In the genomic region with DNA sequence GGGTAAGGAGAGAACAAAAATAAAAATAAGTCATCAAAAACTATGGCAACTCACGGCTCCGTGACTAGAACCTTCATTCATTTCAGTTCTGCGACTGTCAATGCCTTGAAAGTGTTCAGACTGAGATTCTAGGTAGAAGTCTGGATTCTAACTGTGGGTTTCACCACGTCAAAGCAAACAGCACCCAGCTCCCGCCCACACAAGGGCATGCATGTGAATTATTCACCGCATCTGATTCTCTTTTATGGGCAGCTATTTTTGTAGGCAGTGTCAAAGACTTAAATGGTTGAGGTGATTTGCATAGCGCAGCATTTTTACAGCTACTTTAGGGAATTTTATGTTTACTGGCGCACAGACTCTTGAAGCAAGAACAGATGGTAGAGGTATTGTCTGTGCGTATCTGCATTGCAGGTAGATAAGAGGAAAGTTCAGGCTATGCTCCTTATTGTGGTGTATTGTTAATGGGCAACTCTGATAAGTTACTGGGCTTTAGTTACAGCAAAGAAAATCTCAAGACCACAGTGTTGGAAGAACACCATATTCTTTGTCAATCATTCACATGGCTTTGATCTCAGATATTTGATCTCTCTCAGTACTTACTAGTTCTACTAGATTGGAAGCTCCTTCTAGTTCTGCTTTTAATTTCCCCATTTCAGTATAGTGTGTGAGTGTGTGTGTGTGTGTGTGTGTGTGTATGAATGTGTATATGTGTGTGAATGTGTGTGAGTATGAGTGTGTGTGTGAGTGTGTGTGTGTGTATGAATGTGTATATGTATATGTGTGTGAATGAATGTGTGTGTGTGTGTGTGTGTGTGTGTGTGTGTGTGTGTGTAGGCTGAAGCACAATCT, we compare ENCODE assay signal across 23 mouse cellular contexts. TPM values are rescaled to one million over a fixed set of nuclear protein-coding genes. Genes with fewer than 3 reads are reported as not detected.
DNase-seq lines count a peak whose midpoint lies in the region; ATAC-seq and TF ChIP-seq lines count a peak whose summit lies in the region.
"Had no signal": no experiment of that assay in that cellular context is flagged by ENCODE, and none has a peak within 500 bp of the region (broad histone marks: within the 10 kb centered on the region; RNA-seq: fewer than 3 reads in every experiment).

A gene (minus strand): TSS at position 142 of the 849 bp plus-strand sequence.

- WGBS in midbrain, embryonic 11.5 days = 89% methylated on average over 9 of the region's 9 CpGs
- WGBS in midbrain, embryonic 15.5 days = 78% methylated on average over 9 of the region's 9 CpGs
- 78% methylated on average over 9 of the region's 9 CpGs for WGBS in hindbrain, embryonic 16.5 days
- WGBS in limb, embryonic 10.5 days = 87% methylated on average over 9 of the region's 9 CpGs

- dilution Hi-C loops in CH12.LX (cut with MboI; ENCODE audit: extremely low pct_ligation_motif_present, extremely low pct_unique_long_range_greater_than_20kb, low sequenced_read_pairs) = no loop called here

- in situ Hi-C loops in CH12.LX (cut with MboI; ENCODE audit: low pct_ligation_motif_present, low pct_unique_long_range_greater_than_20kb, low sequenced_read_pairs) = no loop called here

- H3K4me3 ChIP-seq in midbrain, embryonic 11.5 days (ENCODE audit: low read depth, low read length) = no peak within 1 kb of the TSS
- no peak within 1 kb of the TSS for H3K4me3 ChIP-seq in midbrain, embryonic 15.5 days
- no peak within 1 kb of the TSS for H3K4me3 ChIP-seq in CH12.LX (replicated peaks in 1 of 3; ENCODE audit: low read depth in 2 of 3, low read length in 2 of 3, poor library complexity in 1 of 3)
- H3K4me3 ChIP-seq in hindbrain, embryonic 16.5 days (ENCODE audit: low read length) = no peak within 1 kb of the TSS
- no peak within 1 kb of the TSS for H3K4me3 ChIP-seq in limb, embryonic 10.5 days
- H3K4me3 ChIP-seq: heart, embryonic 12.5 days; hindbrain, embryonic 10.5 days; limb, embryonic 13.5 days; lung, embryonic 15.5 days; myocyte; stomach, embryonic 15.5 days had no signal

- ATAC-seq in midbrain, embryonic 11.5 days (ENCODE audit: low FRiP score) = no peak
- ATAC-seq in midbrain, embryonic 15.5 days (replicated peaks) = no peak
- no peak for ATAC-seq in megakaryocyte, adult 5-6 weeks (ENCODE audit: poor library complexity, severe bottlenecking)
- ATAC-seq in hindbrain, embryonic 16.5 days = no peak
- ATAC-seq: forebrain, embryonic 14.5 days; intestine, embryonic 16.5 days; Patski had no signal

- H3K4me1 ChIP-seq in midbrain, embryonic 11.5 days (ENCODE audit: control insufficient read depth, insufficient read depth, low read length) = no peaks in the 10 kb centered on the region
- no peaks in the 10 kb centered on the region for H3K4me1 ChIP-seq in midbrain, embryonic 15.5 days
- H3K4me1 ChIP-seq in CH12.LX (ENCODE audit: control insufficient read depth in 1 of 2, insufficient read depth in 2 of 2) = peaks cover 11 to 33% of the 10 kb centered on the region in 2 experiments
- no peaks in the 10 kb centered on the region for H3K4me1 ChIP-seq in hindbrain, embryonic 16.5 days (ENCODE audit: control insufficient read depth, insufficient read depth, low read depth, low read length)
- no peaks in the 10 kb centered on the region for H3K4me1 ChIP-seq in limb, embryonic 10.5 days
- H3K4me1 ChIP-seq: limb, embryonic 13.5 days; lung, embryonic 15.5 days; stomach, embryonic 15.5 days had no signal

- TF ChIP-seq EP300 in CH12.LX (IDR thresholded peaks at IDR 0.05; ENCODE audit: low read length) = peak; percentile 27; the same call in 1 of the 2 replicates

- no peak for TF ChIP-seq POLR2A in CH12.LX (IDR thresholded peaks at IDR 0.05; ENCODE audit: low read depth, low read length)

- DNase-seq in midbrain, embryonic 11.5 days (ENCODE audit: low spot score, missing footprints) = peak; percentile 75
- DNase-seq in CH12.LX (ENCODE audit: extremely low read depth) = no peak
- DNase-seq in kidney, adult 9 months = peak; percentile 71
- peak; percentile 49 for DNase-seq in naive thymus-derived CD4-positive, alpha-beta T cell, adult 2 months (ENCODE audit: low read depth)
- no peak for DNase-seq in limb, embryonic 10.5 days (ENCODE audit: low spot score)
- DNase-seq: adrenal gland, adult 2 months; cerebellum, adult 8-10 months; embryo, embryonic 11 days; gastrocnemius, postnatal 10 days had no signal

- no peaks in the 10 kb centered on the region for H3K79me2 ChIP-seq in CH12.LX (replicated peaks; ENCODE audit: control insufficient read depth, extremely low read depth, insufficient read depth, poor library complexity, severe bottlenecking)

- no peaks in the 10 kb centered on the region for H3K27me3 ChIP-seq in midbrain, embryonic 11.5 days (ENCODE audit: control insufficient read depth, insufficient read depth, low read length)
- no peaks in the 10 kb centered on the region for H3K27me3 ChIP-seq in midbrain, embryonic 15.5 days (replicated peaks)
- H3K27me3 ChIP-seq in CH12.LX (replicated peaks) = no peaks in the 10 kb centered on the region
- H3K27me3 ChIP-seq in hindbrain, embryonic 16.5 days (replicated peaks; ENCODE audit: control insufficient read depth, insufficient read depth, low read length) = no peaks in the 10 kb centered on the region
- no peaks in the 10 kb centered on the region for H3K27me3 ChIP-seq in limb, embryonic 10.5 days (ENCODE audit: low read depth, poor library complexity, severe bottlenecking)
- H3K27me3 ChIP-seq: heart, embryonic 12.5 days; limb, embryonic 13.5 days; lung, embryonic 15.5 days; Patski; stomach, embryonic 15.5 days had no signal

- no peak for TF ChIP-seq RAD21 in CH12.LX (IDR thresholded peaks at IDR 0.05; ENCODE audit: low read depth, low read length)

- no peak within 1 kb of the TSS for H3K4me2 ChIP-seq in midbrain, embryonic 11.5 days
- H3K4me2 ChIP-seq in midbrain, embryonic 15.5 days = no peak within 1 kb of the TSS
- no peak within 1 kb of the TSS; the same call in 1 of the 2 replicates for H3K4me2 ChIP-seq in CH12.LX (ENCODE audit: insufficient read depth, low read depth, poor library complexity, severe bottlenecking)
- H3K4me2 ChIP-seq in hindbrain, embryonic 16.5 days (ENCODE audit: low read length) = no peak within 1 kb of the TSS
- H3K4me2 ChIP-seq: heart, embryonic 12.5 days; limb, embryonic 13.5 days; lung, embryonic 15.5 days; stomach, embryonic 15.5 days had no signal

- no peaks in the 10 kb centered on the region for H3K9me3 ChIP-seq in midbrain, embryonic 11.5 days (ENCODE audit: control insufficient read depth, low read length)
- H3K9me3 ChIP-seq in midbrain, embryonic 15.5 days = no peaks in the 10 kb centered on the region
- H3K9me3 ChIP-seq in CH12.LX (replicated peaks; ENCODE audit: low read length) = no peaks in the 10 kb centered on the region
- no peaks in the 10 kb centered on the region for H3K9me3 ChIP-seq in hindbrain, embryonic 16.5 days (ENCODE audit: control insufficient read depth, low read length)
- H3K9me3 ChIP-seq in limb, embryonic 10.5 days (replicated peaks) = no peaks in the 10 kb centered on the region
- H3K9me3 ChIP-seq: hindbrain, embryonic 10.5 days; limb, embryonic 13.5 days; lung, embryonic 15.5 days; stomach, embryonic 15.5 days had no signal

- TF ChIP-seq CTCF in CH12.LX (conservative IDR thresholded peaks at IDR 0.05 in 1 of 2, IDR thresholded peaks at IDR 0.05 in 1 of 2; ENCODE audit: low read depth in 2 of 2, low read length in 2 of 2) = no peak

- no peaks in the 10 kb centered on the region for H3K36me3 ChIP-seq in midbrain, embryonic 11.5 days (ENCODE audit: control insufficient read depth, insufficient read depth, low read length)
- H3K36me3 ChIP-seq in midbrain, embryonic 15.5 days (replicated peaks) = no peaks in the 10 kb centered on the region
- no peaks in the 10 kb centered on the region for H3K36me3 ChIP-seq in CH12.LX (replicated peaks in 1 of 2; ENCODE audit: control insufficient read depth in 1 of 2, insufficient read depth in 1 of 2, low read length in 1 of 2)
- no peaks in the 10 kb centered on the region for H3K36me3 ChIP-seq in hindbrain, embryonic 16.5 days (ENCODE audit: control insufficient read depth, insufficient read depth, low read length)
- no peaks in the 10 kb centered on the region for H3K36me3 ChIP-seq in limb, embryonic 10.5 days
- H3K36me3 ChIP-seq: heart, embryonic 12.5 days; hindbrain, embryonic 10.5 days; limb, embryonic 13.5 days; lung, embryonic 15.5 days; stomach, embryonic 15.5 days had no signal

- no peak within 1 kb of the TSS for H3K9ac ChIP-seq in midbrain, embryonic 11.5 days (ENCODE audit: low read length)
- H3K9ac ChIP-seq in midbrain, embryonic 15.5 days = no peak within 1 kb of the TSS
- no peak within 1 kb of the TSS for H3K9ac ChIP-seq in CH12.LX (ENCODE audit: insufficient read depth, low read depth)
- H3K9ac ChIP-seq in hindbrain, embryonic 16.5 days (ENCODE audit: low read depth, low read length) = no peak within 1 kb of the TSS
- H3K9ac ChIP-seq: heart, embryonic 12.5 days; limb, embryonic 13.5 days; lung, embryonic 15.5 days; stomach, embryonic 15.5 days had no signal

- H3K27ac ChIP-seq in midbrain, embryonic 11.5 days (ENCODE audit: low read depth, low read length) = no peak within 1 kb of the TSS
- no peak within 1 kb of the TSS for H3K27ac ChIP-seq in midbrain, embryonic 15.5 days
- H3K27ac ChIP-seq in CH12.LX (ENCODE audit: insufficient read depth, low read depth) = no peak within 1 kb of the TSS
- no peak within 1 kb of the TSS for H3K27ac ChIP-seq in hindbrain, embryonic 16.5 days (ENCODE audit: low read depth, low read length)
- no peak within 1 kb of the TSS for H3K27ac ChIP-seq in limb, embryonic 10.5 days
- H3K27ac ChIP-seq: hindbrain, embryonic 10.5 days; limb, embryonic 13.5 days; lung, embryonic 15.5 days; stomach, embryonic 15.5 days had no signal

TF ChIP-seq in CH12.LX, 34 proteins besides CTCF, POLR2A, EP300 and RAD21:
- no peak for TF ChIP-seq PAX5 (IDR thresholded peaks at IDR 0.05; ENCODE audit: low read length)
- TF ChIP-seq BHLHE40 (IDR thresholded peaks at IDR 0.05; ENCODE audit: low read depth, low read length) = 0 out of 2 replicates have a peak, but pooled peaks have one; percentile 7

RNA-seq across cellular contexts. Expression of the gene that starts here (rescaled TPM):
- not detected in 2 replicates for polyA plus RNA-seq in midbrain, embryonic 11.5 days (2014; fragmentation: Nextera tagmentation; extraction: Ambion mirVana)
- polyA plus RNA-seq in midbrain, embryonic 15.5 days (2015; fragmentation: Nextera tagmentation; extraction: Ambion mirVana) = not detected in 2 replicates
- total RNA-seq in CH12.LX (2012; rRNA removed) = not detected in 2 replicates
- not detected in 2 replicates for total RNA-seq in CH12.LX (2014; rRNA removed)
- polyA plus RNA-seq in CH12.LX (2012; ENCODE audit: insufficient read length, low read depth) = not detected in 2 replicates
- not detected in 2 replicates for total RNA-seq in megakaryocyte, adult 5-6 weeks (2015)
- total RNA-seq in megakaryocyte, adult 5-6 weeks (2017) = not detected in 2 replicates
- polyA plus RNA-seq in hindbrain, embryonic 16.5 days (2015; fragmentation: Nextera tagmentation; extraction: Ambion mirVana) = not detected in 2 replicates
- 0.10 TPM in 1 of 2 replicates, not detected in the other for polyA plus RNA-seq in limb, embryonic 10.5 days (2016; fragmentation: Nextera tagmentation; extraction: Ambion mirVana)
- total RNA-seq: adrenal gland, adult 2 months; layer of hippocampus, postnatal 25 days; megakaryocyte-erythroid progenitor cell, adult 5-6 weeks had no signal
- polyA plus RNA-seq: adrenal gland, adult 2 months; forebrain, embryonic 14.5 days; heart, embryonic 12.5 days; hindbrain, embryonic 10.5 days; intestine, embryonic 16.5 days; limb, embryonic 13.5 days; lung, embryonic 15.5 days; myocyte; Patski; stomach, embryonic 15.5 days had no signal

Comparison
In these comparisons a context has a peak if more than half of its experiments do, and no peak if none do; other contexts are left out.
1. Peak in DNase-seq in midbrain, embryonic 11.5 days; RNA of the gene not detected or under 1 TPM.
2. DNase-seq: peak in kidney, adult 9 months (single experiment) and naive thymus-derived CD4-positive, alpha-beta T cell, adult 2 months (single experiment); none in CH12.LX (single experiment) and limb, embryonic 10.5 days (single experiment).